Mouse (Mus musculus) intestine, embryonic 14.5 days (tissue): Measurements from ENCODE around the gene Cd93. TPM values are rescaled to one million over a fixed set of nuclear protein-coding genes. Genes with fewer than 3 reads are reported as not detected.

Experiments
- ATAC-seq: fragments of 200-750 bp; cut with Nextera tagmentation; replicated peaks from 2 replicates; pipeline ENCODE4 v1.8.0; 2017; ENCODE audit warnings: low read depth, moderate number of reproducible peaks, moderate TSS enrichment, moderate library complexity; ENCODE audit not compliant: low FRiP score, low TSS enrichment
- DNase-seq: peaks from one replicate; pipeline ENCODE4 v3.0.0-alpha.2; 2018; ENCODE audit warnings: low spot score
- H3K27ac ChIP-seq: fragments of 300-500 bp; sonication (generic); 2 replicates; pipeline ENCODE4 v1.5.1; 2014; ENCODE audit warnings: low read depth, mild to moderate bottlenecking, control low read depth
- H3K27me3 ChIP-seq: fragments of 300-500 bp; sonication (generic); replicated peaks from 2 replicates; pipeline ENCODE4 v1.6.1; 2014; ENCODE audit warnings: low read length, control low read depth; ENCODE audit not compliant: control insufficient read depth, insufficient read depth
- H3K36me3 ChIP-seq: fragments of 300-500 bp; sonication (generic); 2 replicates; pipeline ENCODE4 v1.6.1; 2014; ENCODE audit warnings: low read length, control low read depth; ENCODE audit not compliant: control insufficient read depth, insufficient read depth
- H3K4me1 ChIP-seq: fragments of 300-500 bp; sonication (generic); replicated peaks from 2 replicates; pipeline ENCODE4 v1.6.1; 2014; ENCODE audit warnings: low read length, control low read depth, mixed read lengths; ENCODE audit not compliant: control insufficient read depth, insufficient read depth
- H3K4me2 ChIP-seq: fragments of 300-500 bp; sonication (generic); 2 replicates; pipeline ENCODE4 v1.6.1; 2014; ENCODE audit warnings: low read length
- H3K4me3 ChIP-seq: fragments of 300-500 bp; sonication (generic); 2 replicates; pipeline ENCODE4 v1.5.1; 2014; ENCODE audit warnings: low read depth, low read length, control low read depth, mixed read lengths
- H3K9ac ChIP-seq: fragments of 300-500 bp; sonication (generic); 2 replicates; pipeline ENCODE4 v1.6.1; 2014; ENCODE audit warnings: mild to moderate bottlenecking, low read length
- H3K9me3 ChIP-seq: fragments of 300-500 bp; sonication (generic); 2 replicates; pipeline ENCODE4 v1.6.1; 2016; ENCODE audit warnings: low read length, control low read depth; ENCODE audit not compliant: control insufficient read depth
- WGBS: fragments of 180-500 bp; shearing (Covaris S2); extraction: QIAGEN DNeasy Blood & Tissue Kit; methylation state at CpG from one replicate; pipeline ENCODE4 v1.1.7; 2014; 5-methylcytosine and 5-hydroxymethylcytosine counted together
- polyA plus RNA-seq: library from polyadenylated mRNA; unstranded; fragments of >200 nt; fragmentation: Nextera tagmentation; extraction: Ambion mirVana; gene quantifications from 2 replicates; pipeline ENCODE4 v1.2.1, GENCODE M21; 2014

Gene Cd93
- polyA plus RNA-seq, 1 experiment from 2014 or later: 10.6 TPM

- no peak for ATAC-seq
- Histone ChIP-seq H3K27me3 (no peaks in the 10 kb centered on the region), H3K36me3 (no peaks in the 10 kb centered on the region), H3K4me1 (peaks cover 6% of the 10 kb centered on the region; the same call in 1 of the 2 replicates), H3K9ac (no peak overlapping the region), H3K27ac (no peak overlapping the region), H3K4me2 (no peak overlapping the region), H3K9me3 (no peaks in the 10 kb centered on the region), H3K4me3 (no peak overlapping the region)
- no peak for DNase-seq
- WGBS: 54% methylated on average over 3 of the region's 3 CpGs
Measured at GRCm38 (mm10) chr2:148419151-148419550, 24.2 kb downstream of the Cd93 start.

GRCm38 (mm10) chr2:148409821-148410220, 33.5 kb downstream of the Cd93 start:
- H3K36me3 ChIP-seq: no peaks in the 10 kb centered on the region
- no peak overlapping the region for H3K4me3 ChIP-seq
- WGBS: 92% methylated on average over 1 of the region's 1 CpGs
- DNase-seq (no peak), ATAC-seq (no peak)
- no peak overlapping the region for H3K9ac ChIP-seq
- no peak overlapping the region for H3K4me2 ChIP-seq
- H3K27ac ChIP-seq: no peak overlapping the region
- H3K9me3 ChIP-seq: no peaks in the 10 kb centered on the region
- H3K4me1 ChIP-seq: peaks cover 11% of the 10 kb centered on the region; the same call in 1 of the 2 replicates
- H3K27me3 ChIP-seq: peaks cover 19% of the 10 kb centered on the region

GRCm38 (mm10) chr2:148409141-148409540, 34.2 kb downstream of the Cd93 start:
- no peak overlapping the region for H3K9ac ChIP-seq
- 26% methylated on average over 9 of the region's 9 CpGs for WGBS
- no peak overlapping the region for H3K27ac ChIP-seq
- H3K4me3 ChIP-seq: no peak overlapping the region
- peak; percentile 78 for ATAC-seq
- no peaks in the 10 kb centered on the region for H3K36me3 ChIP-seq
- DNase-seq: peak; percentile 74
- H3K4me1 ChIP-seq: peaks cover 11% of the 10 kb centered on the region; the same call in 1 of the 2 replicates
- H3K27me3 ChIP-seq: peaks cover 21% of the 10 kb centered on the region
- H3K9me3 ChIP-seq: no peaks in the 10 kb centered on the region
- no peak overlapping the region for H3K4me2 ChIP-seq

GRCm38 (mm10) chr2:148408761-148409120, 34.6 kb downstream of the Cd93 start:
- 32% methylated on average over 6 of the region's 6 CpGs for WGBS
- Histone ChIP-seq H3K9me3 (no peaks in the 10 kb centered on the region), H3K36me3 (no peaks in the 10 kb centered on the region), H3K4me2 (peak overlapping the region; percentile 74), H3K9ac (no peak overlapping the region), H3K27me3 (peaks cover 21% of the 10 kb centered on the region), H3K4me1 (peaks cover 11% of the 10 kb centered on the region; the same call in 1 of the 2 replicates), H3K4me3 (peak overlapping the region; percentile 45; the same call in 1 of the 2 replicates), H3K27ac (peak overlapping the region; percentile 34; the same call in 1 of the 2 replicates)
- ATAC-seq (no peak), DNase-seq (no peak)

- DNase-seq (no peak), ATAC-seq (peak; percentile 61)
- peaks cover 11% of the 10 kb centered on the region; the same call in 1 of the 2 replicates for H3K4me1 ChIP-seq
- WGBS: 3% methylated on average over 35 of the region's 35 CpGs
- peak within 1 kb of the TSS; percentile 49 for H3K27ac ChIP-seq
- H3K4me2 ChIP-seq: peak within 1 kb of the TSS; percentile 74
- H3K9me3 ChIP-seq: no peaks in the 10 kb centered on the region
- peaks cover 21% of the 10 kb centered on the region for H3K27me3 ChIP-seq
- H3K36me3 ChIP-seq: no peaks in the 10 kb centered on the region
- H3K4me3 ChIP-seq: peak within 1 kb of the TSS; percentile 45
- H3K9ac ChIP-seq: peak within 1 kb of the TSS; percentile 46
Measured at GRCm38 (mm10) chr2:148407870-148408760, 35.2 kb downstream of the Cd93 start, which contains the start of gene Thbd. Thbd (minus strand) TSS chr2:148408188.

GRCm38 (mm10) chr2:148406971-148407869, 36.1 kb downstream of the Cd93 start:
- Histone ChIP-seq H3K4me2 (peak overlapping the region; percentile 74), H3K9ac (peak overlapping the region; percentile 46), H3K9me3 (no peaks in the 10 kb centered on the region), H3K27ac (peak overlapping the region; percentile 49), H3K36me3 (no peaks in the 10 kb centered on the region), H3K4me3 (peak overlapping the region; percentile 45), H3K4me1 (peaks cover 11% of the 10 kb centered on the region; the same call in 1 of the 2 replicates), H3K27me3 (peaks cover 21% of the 10 kb centered on the region)
- peak; percentile 16; the same call in 1 of the 2 replicates for ATAC-seq
- peak; percentile 75 for DNase-seq
- WGBS: 10% methylated on average over 55 of the region's 55 CpGs

- Histone ChIP-seq H3K9ac (peak overlapping the region; percentile 46), H3K36me3 (no peaks in the 10 kb centered on the region), H3K4me1 (peaks cover 11% of the 10 kb centered on the region; the same call in 1 of the 2 replicates), H3K4me2 (peak overlapping the region; percentile 74), H3K27ac (0 out of 2 replicates have a peak overlapping the region, but pooled peaks have one; percentile 49), H3K9me3 (no peaks in the 10 kb centered on the region), H3K4me3 (peak overlapping the region; percentile 45), H3K27me3 (peaks cover 21% of the 10 kb centered on the region)
- ATAC-seq (no peak), DNase-seq (peak; percentile 68)
- 19% methylated on average over 34 of the region's 34 CpGs for WGBS
Measured at GRCm38 (mm10) chr2:148406160-148406970, 37.0 kb downstream of the Cd93 start.
